Mouse (Mus musculus) ES-CJ7 (cell line): ENCODE measurements around the gene Dnase1l3.

Experiments used
- DNase-seq: peaks from one replicate; pipeline ENCODE4 v3.0.0; 2011; ENCODE audit warnings: low read depth, low spot score

The Dnase1l3 gene

DNA sequence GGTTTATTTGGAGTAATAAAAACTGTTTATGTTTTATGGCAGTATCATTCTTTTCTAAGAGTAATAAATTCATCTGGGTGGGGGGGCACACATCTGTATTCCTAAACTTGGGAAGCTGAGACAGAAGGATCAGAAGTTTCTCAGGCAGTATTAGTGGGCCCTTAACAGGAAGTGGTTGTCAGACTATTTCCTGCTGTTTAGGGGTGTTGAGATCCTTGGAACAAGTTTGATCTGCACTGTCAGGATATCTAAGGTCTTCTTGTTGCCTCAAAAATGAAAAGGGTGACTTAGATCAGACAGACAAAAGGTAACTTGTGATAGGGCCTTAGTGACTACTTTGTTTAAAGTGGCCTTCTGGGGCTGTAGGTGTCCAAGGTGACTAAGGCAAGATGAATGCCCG is 16.2 kb downstream of the Dnase1l3 start:
- DNase-seq = no peak

GRCm38 (mm10) chr14:7977471-7977870 is 16.9 kb downstream of the Dnase1l3 start:
- DNase-seq = no peak

DNA sequence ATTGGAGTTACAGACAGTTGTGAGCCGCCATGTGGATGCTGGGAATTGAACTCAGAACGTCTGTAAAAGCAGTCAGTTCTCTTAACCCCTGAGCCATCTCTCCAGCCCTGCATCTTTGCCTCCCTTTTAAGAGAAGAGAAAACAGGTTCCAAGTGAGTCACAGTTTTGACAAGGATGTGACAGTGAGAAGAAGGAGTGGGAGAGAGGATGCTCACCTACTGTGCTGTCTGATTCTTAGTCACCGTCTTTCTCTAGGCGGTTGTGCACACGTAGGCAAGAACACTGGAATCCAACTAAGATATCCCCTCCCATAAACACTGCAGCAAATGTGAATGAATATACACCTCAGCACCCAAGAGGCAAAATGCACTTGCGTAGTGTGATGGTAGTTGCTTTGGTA is 19.2 kb downstream of the Dnase1l3 start:
- no peak for DNase-seq

DNA sequence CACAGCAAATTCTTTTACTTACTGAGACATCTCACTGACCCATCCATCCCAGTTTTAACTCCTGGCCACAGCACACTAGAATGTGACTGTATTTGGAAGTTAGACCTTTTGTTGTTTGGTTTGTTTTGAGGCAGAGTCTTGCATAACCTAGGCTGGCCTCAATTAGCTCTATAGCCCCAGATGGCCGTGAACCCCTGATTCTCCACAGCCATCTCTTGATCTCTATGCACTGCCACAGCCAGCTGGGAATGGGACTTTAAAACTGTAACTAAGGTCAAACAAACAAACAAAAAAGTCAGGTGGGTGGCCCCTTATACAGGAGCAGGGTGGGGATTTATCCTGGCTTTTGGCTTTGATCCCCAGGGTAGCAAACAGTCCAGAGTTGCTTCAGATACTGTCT is 19.7 kb downstream of the Dnase1l3 start:
- DNase-seq = no peak

DNA sequence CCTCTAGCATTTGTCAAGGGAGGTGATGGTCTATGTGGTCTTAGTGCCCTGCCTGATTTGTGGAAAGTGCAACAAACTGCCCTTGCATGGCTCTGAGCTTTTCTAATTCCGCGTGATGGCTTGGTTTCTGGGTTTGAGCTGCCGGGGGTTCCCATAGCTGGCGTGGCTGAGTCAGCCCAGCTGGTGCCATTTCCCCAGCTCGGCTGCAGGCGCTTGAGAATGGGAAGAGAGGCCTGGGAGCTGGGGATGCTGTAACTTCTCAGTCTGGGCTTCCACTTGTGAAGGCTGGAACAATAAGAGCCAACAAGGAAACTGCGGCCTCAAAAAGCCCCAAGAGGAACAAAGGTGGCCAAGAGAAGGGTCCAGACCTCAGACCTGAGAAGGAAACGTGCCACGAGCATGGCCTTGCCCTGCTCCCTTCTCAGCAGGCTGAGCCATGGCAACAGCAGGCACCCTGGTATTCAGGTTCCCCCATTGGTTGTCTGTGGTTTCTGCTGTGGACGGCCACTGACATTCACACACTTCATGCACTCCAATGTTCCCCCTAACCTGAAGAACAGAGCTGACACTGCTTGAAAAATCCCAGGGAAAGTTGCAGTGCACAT is 22.4 kb downstream of the Dnase1l3 start:
- DNase-seq = no peak

DNA sequence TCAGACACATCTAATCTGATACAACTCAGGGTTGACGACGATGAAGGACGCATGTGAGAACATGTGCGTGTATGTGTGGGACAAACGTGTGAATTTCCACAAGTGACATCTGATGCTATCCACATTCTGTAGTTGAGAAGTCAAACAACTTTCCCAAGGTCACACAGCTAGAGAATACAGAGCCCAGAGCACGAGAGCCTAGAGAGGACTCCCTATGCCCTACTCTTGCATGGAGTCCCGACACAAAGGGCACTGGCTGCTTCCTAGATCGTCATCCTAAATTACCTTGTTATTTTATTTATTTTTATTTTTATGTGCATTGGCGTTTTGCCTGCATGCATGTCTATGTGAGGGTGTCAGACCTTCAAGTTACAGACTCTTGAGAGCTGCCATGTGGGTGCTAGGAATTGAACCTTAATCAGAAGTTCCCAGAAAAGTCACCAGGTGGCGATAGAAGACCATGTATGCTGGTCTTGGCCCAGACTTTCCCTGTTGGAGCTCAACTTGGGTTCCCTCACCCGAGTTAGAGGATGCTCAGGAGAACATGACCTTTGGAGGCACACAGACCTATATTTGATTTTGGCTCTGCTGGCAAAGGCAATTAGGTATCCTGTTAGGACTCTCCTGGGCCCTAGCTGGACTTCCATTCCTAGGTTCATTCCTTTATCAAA is 30.0 kb downstream of the Dnase1l3 start:
- peak; percentile 74 for DNase-seq

DNA sequence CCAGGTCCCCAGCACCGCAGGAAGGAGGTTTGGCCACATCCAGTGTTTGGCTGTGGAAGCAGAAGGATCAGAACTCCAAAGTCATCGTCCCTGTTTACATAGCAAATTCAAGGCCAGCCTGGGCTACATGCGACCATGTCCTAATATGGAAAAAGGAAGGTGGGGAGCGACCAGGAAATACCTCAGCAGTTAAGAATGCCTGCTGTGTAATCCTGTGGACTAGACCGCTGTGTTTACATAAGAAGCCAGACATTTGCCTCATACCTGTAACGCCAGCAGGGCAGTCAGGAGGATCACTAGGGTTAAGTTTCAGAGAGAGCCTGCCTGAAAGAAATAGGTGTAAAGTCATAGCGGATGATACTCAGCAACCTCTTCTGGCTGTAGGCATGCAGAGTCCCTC is 31.2 kb downstream of the Dnase1l3 start:
- DNase-seq = peak; percentile 35

DNA sequence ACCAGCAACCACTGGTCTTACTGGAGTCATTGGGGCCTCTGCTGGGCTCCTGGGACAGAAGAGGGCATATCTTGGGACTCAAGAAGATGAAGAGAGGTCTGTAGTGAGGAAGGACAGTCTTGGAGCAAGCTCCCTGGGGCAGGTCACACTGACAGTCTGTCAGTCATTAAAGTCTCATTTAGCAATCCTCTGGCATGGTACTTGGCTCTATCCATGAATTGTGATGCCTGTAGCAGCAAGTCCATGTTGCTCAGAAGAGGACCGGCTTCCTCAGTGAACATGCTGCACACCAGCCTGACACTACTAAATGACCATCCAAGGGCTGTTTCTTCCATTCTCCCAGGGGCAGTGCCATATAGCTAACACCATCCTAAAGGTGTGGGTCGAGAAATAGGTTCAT is 31.7 kb downstream of the Dnase1l3 start:
- no peak for DNase-seq

DNA sequence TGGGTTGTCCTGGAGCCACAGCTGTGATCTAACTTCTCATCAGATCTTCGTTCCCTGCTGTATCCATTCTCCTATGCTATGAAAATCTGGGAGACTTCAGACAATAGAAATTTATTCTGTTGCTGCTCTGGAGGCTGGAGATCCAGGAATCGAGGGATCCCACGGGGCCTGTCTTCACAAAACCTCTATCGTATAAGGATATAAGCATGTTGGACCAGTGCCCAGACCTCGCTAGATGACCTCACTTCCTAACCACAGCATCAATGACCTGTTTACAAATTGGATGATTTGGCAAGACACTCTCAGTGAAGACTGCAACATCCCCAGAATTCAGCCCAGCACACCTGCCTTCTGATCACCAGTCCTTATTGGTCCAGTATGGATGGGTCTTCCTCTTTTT is 32.7 kb downstream of the Dnase1l3 start:
- no peak for DNase-seq

DNA sequence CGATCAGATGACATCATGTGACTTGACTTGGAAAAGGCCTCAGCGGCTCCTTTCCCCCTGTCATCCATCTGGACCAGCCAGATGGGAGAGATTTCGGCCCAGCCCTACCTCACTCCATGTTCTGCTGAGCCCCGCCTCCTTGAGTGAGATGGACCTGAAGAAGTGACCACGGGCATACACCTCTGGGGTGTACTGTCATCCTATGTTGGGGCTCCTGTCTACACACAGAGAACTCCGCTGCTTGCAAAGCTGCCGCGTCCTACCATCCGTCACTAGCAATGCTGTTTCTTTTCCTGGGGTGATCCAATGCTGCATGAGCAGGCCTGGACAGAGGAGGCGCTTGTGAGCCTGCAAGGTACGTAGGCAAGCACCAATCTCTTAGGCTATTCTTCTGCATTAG is 33.8 kb downstream of the Dnase1l3 start:
- peak; percentile 72 for DNase-seq

- peak; percentile 44 for DNase-seq
Measured at GRCm38 (mm10) chr14:7957049-7957448, 37.3 kb downstream of the Dnase1l3 start, which contains the start of gene Gm45521. Gm45521 (plus strand) TSS chr14:7957288.

GRCm38 (mm10) chr14:7956427-7956826 is 37.9 kb downstream of the Dnase1l3 start:
- no peak for DNase-seq

- peak; percentile 87 for DNase-seq
Measured at GRCm38 (mm10) chr14:7954071-7954471, 40.3 kb downstream of the Dnase1l3 start.

GRCm38 (mm10) chr14:7952610-7953254 is 41.6 kb downstream of the Dnase1l3 start:
- peak; percentile 65 for DNase-seq

GRCm38 (mm10) chr14:7951234-7951633 is 43.1 kb downstream of the Dnase1l3 start:
- DNase-seq = no peak

GRCm38 (mm10) chr14:7945261-7945660 is 49.1 kb downstream of the Dnase1l3 start:
- no peak for DNase-seq

DNA sequence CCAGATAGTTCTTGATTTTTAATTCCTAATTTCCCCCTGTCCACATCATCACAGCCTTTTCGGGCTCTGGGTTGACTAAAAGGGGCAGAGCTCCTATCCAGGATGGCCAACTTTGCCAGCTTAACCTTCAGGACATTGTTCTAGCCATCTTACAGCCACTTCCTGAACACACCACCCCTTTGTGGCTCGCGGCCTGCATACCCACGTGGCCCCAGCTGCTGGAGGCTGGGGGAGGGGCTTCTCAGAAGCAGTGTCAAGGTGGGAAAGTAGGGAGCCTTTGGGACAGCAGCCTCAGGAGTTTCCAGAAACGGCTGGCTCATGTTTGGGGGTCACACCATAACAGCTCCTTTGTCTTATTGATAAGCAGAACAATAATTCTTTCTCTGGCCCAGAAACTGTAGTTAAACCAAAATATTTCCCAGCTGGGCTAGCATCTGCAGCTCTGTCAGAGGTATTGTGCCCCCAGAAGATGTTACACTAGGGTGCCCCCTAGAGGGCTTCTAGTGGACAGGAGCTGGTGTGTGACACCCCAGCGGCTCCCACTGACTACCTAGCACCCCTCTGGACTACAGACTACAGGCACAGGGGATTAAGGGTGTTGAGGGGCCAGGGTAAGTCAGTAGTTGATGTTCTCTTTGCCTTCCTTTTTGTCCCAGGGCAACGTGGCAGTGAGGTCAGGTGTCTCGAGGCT is 49.9 kb downstream of the Dnase1l3 start:
- DNase-seq = peak; percentile 34

GRCm38 (mm10) chr14:7943801-7944135 is 50.6 kb downstream of the Dnase1l3 start:
- DNase-seq = no peak

GRCm38 (mm10) chr14:7943101-7943800 is 51.1 kb downstream of the Dnase1l3 start:
- DNase-seq = no peak

DNA sequence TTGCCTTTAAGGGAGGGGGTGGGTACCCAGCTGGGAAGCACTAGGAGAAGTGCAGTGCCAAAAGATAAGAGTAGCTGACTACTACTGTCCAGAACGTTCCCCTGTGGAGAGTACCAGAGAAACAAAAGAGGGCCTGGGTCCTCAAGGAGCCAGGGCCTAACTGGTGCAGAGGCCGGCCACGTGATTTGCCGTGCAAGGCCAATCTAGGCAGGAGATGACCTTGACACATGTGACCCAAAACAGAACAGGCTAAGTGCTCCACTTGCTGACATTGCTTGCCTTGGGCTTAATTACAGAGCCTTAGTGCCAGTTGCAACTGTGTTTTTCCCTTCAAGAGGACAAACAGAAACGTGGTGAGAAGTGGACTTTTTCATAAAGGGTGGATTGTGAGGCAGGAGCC is 53.0 kb downstream of the Dnase1l3 start:
- peak; percentile 45 for DNase-seq

GRCm38 (mm10) chr14:7938809-7939784 is 55.3 kb downstream of the Dnase1l3 start:
- no peak for DNase-seq
